Mouse (Mus musculus) natural killer cell, adult 2 months (primary cell): ENCODE results near the gene Chd3.

Experiments
- DNase-seq, 2 experiments: peaks; one replicate each; pipeline ENCODE4 v3.0.0; 2022; ENCODE audit warnings: low spot score in 2 of 2

Chd3 gene

DNA sequence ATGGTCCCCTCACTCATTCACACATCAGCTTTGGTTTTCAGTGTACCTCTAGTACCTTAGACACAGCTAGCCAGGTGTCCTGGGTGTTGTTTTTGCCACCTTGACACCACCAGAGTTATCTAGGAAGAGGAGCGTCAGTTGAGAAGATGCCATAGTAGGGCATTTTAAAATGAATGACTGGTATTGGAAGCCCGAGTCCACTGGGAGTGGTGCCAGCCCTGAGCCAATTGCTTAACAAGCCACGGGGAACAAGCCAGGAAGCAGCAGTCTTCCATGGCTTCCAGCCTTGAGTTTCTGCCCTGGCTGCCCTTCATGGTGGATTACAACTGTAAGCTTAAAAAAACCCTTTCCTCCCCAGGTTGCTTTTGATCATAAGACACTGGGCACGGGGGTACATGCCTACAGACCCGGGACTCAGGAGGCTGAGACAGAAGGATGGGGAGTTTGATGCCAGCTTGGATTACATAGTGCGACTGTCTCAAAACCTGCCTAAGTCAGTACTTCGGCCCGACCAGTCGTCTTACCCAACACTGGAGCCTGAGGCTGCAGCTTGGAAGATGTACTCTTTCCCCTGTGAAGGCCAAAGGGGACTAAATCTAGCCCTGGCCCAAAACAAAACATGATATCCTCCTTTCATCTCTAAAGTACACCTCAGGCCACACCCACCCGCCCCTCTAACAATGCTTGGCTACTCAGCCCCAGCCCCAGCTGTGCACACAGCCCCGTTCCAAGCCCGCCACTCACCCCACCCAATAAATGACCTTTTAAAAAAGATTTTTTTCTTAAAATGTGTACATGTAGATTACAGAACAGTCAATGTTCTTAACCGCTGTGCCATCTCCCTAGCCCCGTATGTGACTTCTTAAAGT is 20.6 kb upstream of the Chd3 start:
- DNase-seq: no peak

GRCm38 (mm10) chr11:69388680-69389079 is 19.5 kb upstream of the Chd3 start:
- no peak for DNase-seq

DNA sequence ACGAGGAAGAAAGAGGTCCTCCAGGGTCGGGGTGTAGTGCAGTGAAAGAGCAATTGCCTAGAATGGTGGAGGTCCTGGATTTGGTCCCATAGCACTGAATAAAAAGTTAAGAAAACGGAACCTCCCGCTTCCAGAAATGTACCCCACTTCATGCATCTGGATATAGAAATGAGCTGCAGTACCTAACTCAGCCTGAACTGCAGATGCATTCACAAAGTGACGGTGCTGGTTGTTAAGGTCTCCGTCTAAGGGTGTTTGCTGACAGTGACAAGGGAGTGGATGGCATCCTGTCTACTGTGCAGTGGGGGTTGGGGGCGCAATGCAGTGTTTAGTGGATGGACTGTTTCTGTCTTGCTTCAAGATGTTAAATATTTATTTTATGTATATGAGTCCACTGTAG is 17.6 kb upstream of the Chd3 start:
- DNase-seq: no peak

- no peak for DNase-seq
Observed at GRCm38 (mm10) chr11:69384979-69385378, 15.8 kb upstream of the Chd3 start.

DNA sequence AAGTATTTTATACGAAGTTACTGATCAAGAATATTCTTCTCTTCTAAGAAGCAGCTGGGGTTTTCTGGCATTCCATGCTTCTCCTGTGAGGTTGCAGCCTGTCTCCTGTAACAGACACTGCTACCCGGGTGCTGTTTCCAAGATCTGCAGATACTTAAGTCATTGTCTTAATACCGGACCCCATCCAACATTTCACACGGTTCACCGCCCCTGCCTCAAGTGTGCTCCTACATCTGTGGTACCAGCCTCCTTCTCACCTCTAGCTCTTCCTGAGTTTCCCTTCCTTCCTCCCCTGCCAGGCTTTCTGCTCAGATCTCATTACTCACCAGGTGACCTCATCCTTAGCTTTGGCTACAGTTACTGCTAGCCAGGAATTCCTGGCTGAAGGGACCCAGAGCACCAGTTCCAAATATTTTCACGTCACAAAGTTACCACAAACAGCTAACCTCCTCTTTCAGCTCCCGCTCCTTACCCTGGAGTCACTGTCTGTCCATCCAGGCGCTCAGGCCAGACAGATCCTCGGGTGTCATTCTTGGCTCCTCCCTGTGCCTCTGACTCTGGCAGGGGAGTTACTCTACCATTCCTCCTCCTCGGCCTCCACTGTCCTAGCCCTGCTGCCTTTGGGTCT is 13.4 kb upstream of the Chd3 start:
- DNase-seq: no peak

GRCm38 (mm10) chr11:69381356-69381755 is 12.2 kb upstream of the Chd3 start:
- no peak for DNase-seq

DNA sequence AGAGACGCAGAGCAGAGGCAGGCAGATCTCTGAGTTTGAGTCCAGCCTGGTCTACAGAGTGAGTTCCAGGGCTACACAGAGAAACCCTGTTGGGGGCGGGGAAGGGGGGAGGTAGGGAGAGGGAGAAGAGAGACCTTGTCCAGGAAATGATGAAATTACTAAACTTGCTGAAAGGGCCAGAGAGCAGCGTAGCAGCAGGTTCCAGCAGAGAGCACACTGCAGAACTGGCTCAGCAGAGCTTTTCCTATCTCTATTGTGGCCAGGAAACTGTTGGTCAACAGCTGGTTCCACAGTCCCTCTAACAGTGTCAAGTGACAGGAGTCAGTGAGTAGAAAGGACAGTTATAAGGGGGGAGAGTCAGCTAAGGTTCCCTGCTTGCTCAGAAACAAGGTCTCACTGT is 10.4 kb upstream of the Chd3 start:
- no peak for DNase-seq

DNA sequence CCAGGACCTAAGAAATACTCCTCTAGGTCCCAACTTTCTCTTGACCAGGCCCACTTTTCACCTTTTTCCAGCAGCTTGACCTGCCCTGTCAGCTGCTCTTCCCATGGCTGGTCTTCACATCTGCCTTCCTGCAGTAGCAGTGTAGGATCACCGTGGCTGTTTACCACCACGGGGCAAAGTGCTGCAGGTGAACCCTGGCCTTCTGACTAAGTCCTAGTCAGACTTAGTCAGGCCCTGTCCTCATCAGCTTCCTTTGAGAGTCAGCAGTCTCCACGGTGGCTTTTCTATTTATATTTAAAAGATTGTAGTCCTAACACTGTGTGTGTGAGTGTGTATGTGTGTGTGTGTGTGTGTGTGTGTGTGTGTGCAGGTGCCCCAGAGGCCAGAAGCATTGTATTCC is 8.6 kb upstream of the Chd3 start:
- DNase-seq: no peak

DNA sequence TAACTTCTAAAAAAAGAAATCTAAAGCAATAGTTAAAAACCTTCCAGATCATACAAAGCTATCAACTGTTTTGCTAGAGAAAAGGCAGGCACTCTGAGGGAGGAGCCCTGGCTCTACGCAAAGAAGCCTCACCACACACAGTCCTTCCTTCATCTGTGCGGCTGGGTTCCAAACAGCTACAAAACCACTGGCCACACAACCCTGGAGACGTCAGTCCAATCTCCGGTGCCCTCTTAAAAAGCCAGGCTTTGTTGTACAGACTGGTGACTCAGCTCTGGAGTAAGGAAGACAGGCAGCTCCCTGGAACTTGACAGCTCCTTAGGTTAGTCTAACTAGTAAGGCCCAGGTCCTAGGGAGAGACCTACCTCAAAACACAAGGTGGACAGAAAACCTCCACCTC is 6.4 kb upstream of the Chd3 start:
- no peak for DNase-seq

GRCm38 (mm10) chr11:69373223-69373965 is 4.2 kb upstream of the Chd3 start:
- no peak for DNase-seq

DNA sequence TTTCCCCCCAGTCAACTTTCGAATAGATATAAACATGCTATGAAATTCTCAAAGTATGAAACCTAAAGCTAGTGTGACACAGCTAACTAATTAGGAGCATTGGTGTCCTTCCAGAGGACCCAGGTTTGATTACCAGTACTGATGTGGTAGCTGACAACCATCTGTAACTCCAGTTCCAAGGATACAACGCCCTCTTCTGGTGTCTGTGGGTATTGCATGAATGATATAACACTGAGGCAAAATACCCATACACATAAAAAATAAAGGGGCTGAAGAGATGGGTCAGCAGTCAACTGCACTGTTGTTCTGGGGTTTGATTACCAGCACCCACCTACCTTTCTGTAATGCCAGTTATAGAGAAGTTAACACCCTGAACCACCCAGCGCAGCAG is 3.6 kb upstream of the Chd3 start:
- DNase-seq: peak; percentile 37 to 49

DNA sequence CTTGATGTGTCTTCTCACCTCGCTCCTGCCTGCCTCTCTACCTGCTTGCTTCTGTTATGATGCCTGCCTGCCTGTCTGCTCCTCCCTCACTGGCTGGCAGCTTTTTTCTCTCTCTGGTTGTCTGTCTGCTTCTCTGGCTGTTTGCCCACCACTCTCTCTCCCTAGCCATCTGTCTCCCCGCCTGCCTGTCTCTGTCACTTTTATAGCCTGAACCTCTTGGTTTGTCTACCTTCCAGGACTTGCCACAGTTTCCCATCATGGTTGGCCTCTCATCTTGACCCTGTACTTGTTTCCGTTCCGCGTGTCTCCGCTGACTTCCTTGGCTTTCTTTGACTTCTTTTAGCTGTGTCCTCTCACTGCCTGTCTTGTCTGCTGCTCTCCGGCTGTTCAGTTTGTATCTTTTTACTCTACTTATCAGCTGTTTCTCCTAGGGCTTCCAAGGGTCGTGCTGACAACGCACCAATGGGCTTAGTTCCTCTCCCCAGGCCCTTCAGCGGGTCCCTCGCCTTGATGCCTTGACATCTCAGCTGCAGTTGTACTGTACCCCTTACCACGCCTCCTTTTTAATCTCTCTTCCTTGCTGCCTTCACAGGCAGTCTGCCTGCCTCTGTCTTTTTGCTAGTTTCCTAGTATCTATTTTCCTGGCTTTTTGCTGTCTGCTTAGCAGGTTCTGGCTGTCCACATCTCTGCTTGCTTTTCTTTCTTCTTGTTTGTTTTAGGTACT is 3.0 kb upstream of the Chd3 start:
- no peak for DNase-seq

DNA sequence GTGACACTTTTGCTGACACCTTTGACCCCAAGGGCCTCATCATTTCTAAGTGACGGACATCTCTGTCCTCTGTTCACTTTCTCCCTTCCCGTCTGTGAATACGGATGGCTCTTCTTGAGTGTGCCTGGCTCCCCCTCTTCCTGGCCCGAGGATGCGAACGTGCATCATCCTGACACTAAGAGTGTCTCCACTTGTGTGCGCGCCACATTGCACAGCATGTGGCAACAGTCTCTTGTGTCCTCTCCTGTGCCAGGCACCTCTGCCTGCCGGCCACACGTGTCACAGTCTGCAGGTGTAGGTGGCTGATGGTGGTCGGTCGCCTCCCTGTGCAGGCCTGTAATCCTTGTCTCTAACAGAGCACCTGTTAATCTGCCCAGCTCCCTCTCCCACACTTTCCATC is 2.4 kb upstream of the Chd3 start:
- no peak for DNase-seq

DNA sequence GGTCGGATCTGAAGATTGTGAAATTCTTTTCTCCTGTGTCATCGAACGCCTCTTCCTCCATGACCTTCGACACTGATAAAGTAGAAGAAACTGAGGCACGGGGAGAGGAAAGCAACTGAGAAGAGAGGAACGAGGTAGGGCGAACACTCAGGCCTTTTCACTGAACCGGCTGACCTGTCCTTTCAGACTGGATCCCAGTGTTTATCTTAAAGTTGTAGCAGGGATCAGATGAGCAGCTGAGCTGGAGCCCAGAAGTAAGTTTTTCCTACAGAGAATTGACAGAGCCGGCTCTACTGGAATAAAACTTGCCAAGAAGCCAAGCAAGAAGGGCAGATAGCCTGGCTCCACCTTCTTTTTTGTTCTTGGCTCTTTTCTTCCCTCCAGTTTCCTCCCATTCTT is 1.6 kb upstream of the Chd3 start:
- DNase-seq: no peak

DNA sequence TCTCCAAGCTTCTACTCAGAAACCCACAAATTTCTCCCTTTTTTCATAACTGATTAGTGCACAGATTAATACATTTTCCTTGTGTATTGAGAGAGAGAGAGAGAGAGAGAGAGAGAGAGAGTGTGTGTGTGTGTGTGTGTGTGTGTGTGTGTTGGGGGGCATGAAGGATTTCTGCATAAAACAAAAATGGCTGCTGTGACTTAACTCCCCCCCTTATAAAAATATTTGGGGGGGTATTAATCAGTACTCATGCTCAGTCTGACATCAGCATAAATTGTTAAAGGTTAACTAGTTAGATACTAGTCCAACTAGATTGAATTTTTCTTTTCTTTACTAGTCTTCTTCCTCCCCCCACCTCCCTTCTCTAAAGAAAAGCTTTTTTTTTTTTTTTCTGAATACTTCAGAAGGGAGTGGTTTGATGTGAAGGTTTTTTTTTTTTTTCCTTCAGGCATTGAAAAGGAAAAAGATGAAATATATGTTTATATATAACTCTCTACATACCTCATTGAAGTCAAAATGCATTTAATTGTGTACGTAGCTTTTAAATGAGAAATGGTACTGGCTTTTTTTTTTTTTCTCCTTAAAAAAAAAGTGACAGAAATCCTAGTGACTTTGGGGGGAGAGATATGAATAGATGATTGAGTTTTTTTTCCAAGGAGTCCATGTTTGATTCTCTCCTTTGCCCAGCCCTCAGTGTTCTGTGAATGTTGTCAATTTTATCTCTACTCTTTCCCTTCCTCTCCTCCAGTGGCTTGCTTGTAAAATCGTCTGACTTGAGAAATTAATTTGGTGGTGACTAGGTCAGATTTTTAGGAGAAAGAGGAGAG is 997 bp upstream of the Chd3 start:
- DNase-seq: no peak

GRCm38 (mm10) chr11:69368356-69369214 is 621 bp downstream of the Chd3 start:
- DNase-seq: peak; percentile 50 to 61

GRCm38 (mm10) chr11:69367616-69368355 is 1.4 kb downstream of the Chd3 start:
- DNase-seq: peak; percentile 79 to 86

- DNase-seq: peak; percentile 19 to 35
Observed at GRCm38 (mm10) chr11:69366855-69367615, 2.2 kb downstream of the Chd3 start.
